ENCODE assay signal across 8 mouse cellular contexts in the genomic region with DNA sequence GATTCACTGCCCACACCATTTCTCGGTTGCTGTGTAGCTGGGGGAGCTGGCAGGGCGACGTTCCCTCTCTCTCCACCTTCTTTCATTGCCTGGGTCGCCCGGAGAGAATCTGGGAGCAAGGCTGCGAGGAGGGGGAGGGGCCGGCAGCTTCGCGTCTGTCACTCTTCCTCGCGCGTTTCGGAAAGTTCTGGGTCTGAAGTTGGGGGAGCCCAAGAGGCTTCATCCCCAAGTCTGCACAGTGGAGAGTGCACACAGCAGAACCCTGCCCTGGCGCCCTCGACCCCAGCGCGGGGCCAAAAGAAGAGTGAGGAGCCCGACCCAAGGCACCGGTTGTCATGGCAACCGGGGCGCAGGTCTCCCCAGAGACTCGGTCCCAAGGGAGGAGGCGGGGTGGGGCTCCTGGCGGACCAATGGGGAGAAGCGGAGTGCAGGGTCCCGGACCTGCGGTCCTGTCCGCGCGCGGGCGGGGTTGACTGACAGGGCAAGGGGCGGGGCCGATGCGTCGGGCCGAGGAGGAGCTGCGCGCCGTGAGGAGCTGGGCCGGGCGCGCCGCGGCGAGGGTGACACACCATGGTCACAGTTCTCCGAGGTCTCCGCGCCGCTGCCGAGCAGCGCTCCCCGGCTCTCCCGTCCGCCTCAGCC. TPM values are rescaled to one million over a fixed set of nuclear protein-coding genes. Genes with fewer than 3 reads are reported as not detected.
DNase-seq lines count a peak whose midpoint lies in the region; ATAC-seq lines count a peak whose summit lies in the region.

Gene Ptpn13 (plus strand): TSS at position 515 of the 642 bp plus-strand sequence.

- peak within 1 kb of the TSS; percentile 92 for H3K4me2 ChIP-seq in hindbrain, embryonic 12.5 days (replicated peaks)

- peak; percentile 97 for ATAC-seq in hindbrain, embryonic 12.5 days (ENCODE audit: low FRiP score)

- H3K9me3 ChIP-seq in hindbrain, embryonic 12.5 days (replicated peaks): no peaks in the 10 kb centered on the region

- under 1% methylated on average over 37 of the region's 55 CpGs for WGBS in hindbrain, embryonic 12.5 days

- H3K4me1 ChIP-seq in hindbrain, embryonic 12.5 days: peaks cover 29% of the 10 kb centered on the region

- peak within 1 kb of the TSS; percentile 85 for H3K27ac ChIP-seq in hindbrain, embryonic 12.5 days

- H3K9ac ChIP-seq in hindbrain, embryonic 12.5 days: peak within 1 kb of the TSS; percentile 83

- H3K4me3 ChIP-seq in hindbrain, embryonic 12.5 days: peak within 1 kb of the TSS; percentile 82

- DNase-seq in R1 (ENCODE audit: low read depth, low spot score): peak; percentile 99
- peak; percentile 91 to 95 for DNase-seq in cerebellum, postnatal 10 days
- peak; percentile 82 to 84 for DNase-seq in frontal cortex, postnatal 14 days (ENCODE audit: low spot score in 2 of 2)
- peak; percentile 78 to 91 for DNase-seq in layer of hippocampus, postnatal 14 days (ENCODE audit: low spot score in 2 of 2)
- peak; percentile 98 for DNase-seq in lung, postnatal 10 days
- DNase-seq in retina, postnatal 1 day: peak; percentile 98
- peak; percentile 90 for DNase-seq in thymus, postnatal 4 days

- H3K27me3 ChIP-seq in hindbrain, embryonic 12.5 days: 0 out of 2 replicates have a peak, but pooled peaks cover 4% of the 10 kb centered on the region

- no peaks in the 10 kb centered on the region for H3K36me3 ChIP-seq in hindbrain, embryonic 12.5 days

RNA-seq across cellular contexts. Expression of gene Ptpn13, which starts in this region (rescaled TPM):
- polyA plus RNA-seq in hindbrain, embryonic 12.5 days (2016; fragmentation: Nextera tagmentation; extraction: Ambion mirVana): 19.2 and 19.3 TPM in 2 replicates
- total RNA-seq in layer of hippocampus, postnatal 14 days (2021): 10 to 100 TPM in 1 of 2 experiments, 1 to 10 TPM in 1; 8.2 to 10.1 TPM

Comparison
In these comparisons a context has a peak if more than half of its experiments do, and no peak if none do; other contexts are left out.
1. Peak in every context shown above with its lines: DNase-seq, ATAC-seq, H3K4me3 ChIP-seq and H3K27ac ChIP-seq.